In genomic region chr5:110507943-110508342, GRCm38 (mm10) we compare ENCODE assay signal across 20 mouse cellular contexts. TPM values are rescaled to one million over a fixed set of nuclear protein-coding genes. Genes with fewer than 3 reads are reported as not detected.
"Had no signal": no experiment of that assay in that cellular context is flagged by ENCODE, and none has a peak within 500 bp of the region (broad histone marks: within the 10 kb centered on the region; RNA-seq: fewer than 3 reads in every experiment).

No protein-coding gene starts in this region.

- H3K27ac ChIP-seq: kidney, embryonic 15.5 days; liver, embryonic 14.5 days; macrophage; stomach, postnatal 0 days had no signal

- ATAC-seq: intestine, postnatal 0 days; liver, postnatal 0 days; lung, postnatal 0 days had no signal

- H3K9ac ChIP-seq: kidney, embryonic 15.5 days; liver, embryonic 14.5 days; liver, postnatal 0 days; lung, embryonic 14.5 days had no signal

- H3K9me3 ChIP-seq: kidney, embryonic 15.5 days had no signal

- H3K27me3 ChIP-seq: kidney, embryonic 15.5 days had no signal

- H3K4me3 ChIP-seq: kidney, embryonic 15.5 days had no signal

- DNase-seq: kidney, adult 2 months; kidney, postnatal 10 days; kidney, postnatal 4 days; liver, postnatal 0 days; lung, embryonic 14.5 days; midbrain, embryonic 14.5 days; right cerebral cortex, adult 18-20 months; right cerebral cortex, postnatal 14 days; right cerebral cortex, postnatal 4 days; thymus, adult 2 months; thymus, postnatal 14 days; thymus, postnatal 4 days had no signal

- H3K4me2 ChIP-seq: kidney, embryonic 15.5 days; liver, embryonic 11.5 days; lung, embryonic 14.5 days had no signal

- H3K4me1 ChIP-seq: kidney, embryonic 15.5 days had no signal

- H3K36me3 ChIP-seq: kidney, embryonic 15.5 days had no signal

RNA-seq across cellular contexts. Expression of gene Galnt9, which starts 36.2 kb away (rescaled TPM):
- polyA plus RNA-seq: limb, embryonic 11.5 days; lung, embryonic 14.5 days had no signal
